Mouse (Mus musculus): ENCODE measurements around the gene Actr2. TPM values are rescaled to one million over a fixed set of nuclear protein-coding genes. Genes with fewer than 3 reads are reported as not detected.
"Not testable (repeated sequence)": the region's sequence is repeated elsewhere in the genome, so short reads cannot be mapped to it uniquely, and the experiment has no call there.

Actr2 gene
- polyA plus RNA-seq, 1 experiment from 2014 or later: 148 TPM

GRCm38 (mm10) chr11:20064086-20064485 lies 48.6 kb downstream of the Actr2 start:
- not testable (repeated sequence) for H3K9ac ChIP-seq; H3K27me3 ChIP-seq; H3K4me3 ChIP-seq; H3K4me2 ChIP-seq; ATAC-seq; H3K9me3 ChIP-seq (replicated peaks)
- peak overlapping the region; percentile 1; the same call in 1 of the 2 replicates for H3K27ac ChIP-seq
- peaks cover 18% of the 10 kb centered on the region for H3K4me1 ChIP-seq
- peaks cover 38% of the 10 kb centered on the region for H3K36me3 ChIP-seq (ENCODE audit: poor library complexity, severe bottlenecking)
- 8% methylated on average over 2 of the region's 2 CpGs for WGBS

GRCm38 (mm10) chr11:20062801-20063200 lies 49.9 kb downstream of the Actr2 start:
- H3K9me3 ChIP-seq (replicated peaks); H3K27ac ChIP-seq; H3K4me3 ChIP-seq; H3K27me3 ChIP-seq; H3K9ac ChIP-seq; H3K4me2 ChIP-seq: not testable (repeated sequence)
- Histone ChIP-seq H3K36me3 (ENCODE audit: poor library complexity, severe bottlenecking) (peaks cover 43% of the 10 kb centered on the region), H3K4me1 (peaks cover 18% of the 10 kb centered on the region)
- WGBS: 87% methylated on average over 9 of the region's 9 CpGs
- ATAC-seq: 0 out of 2 replicates have a peak, but pooled peaks have one; percentile 24

- Histone ChIP-seq H3K27ac (no peak overlapping the region), H3K27me3 (no peaks in the 10 kb centered on the region), H3K9ac (no peak overlapping the region), H3K4me1 (peaks cover 12% of the 10 kb centered on the region), H3K4me2 (no peak overlapping the region), H3K4me3 (no peak overlapping the region), H3K9me3 (replicated peaks) (no peaks in the 10 kb centered on the region), H3K36me3 (ENCODE audit: poor library complexity, severe bottlenecking) (peaks cover 49% of the 10 kb centered on the region)
- no peak for ATAC-seq
- WGBS: 53% methylated on average over 3 of the region's 3 CpGs
Observed at GRCm38 (mm10) chr11:20059736-20060135, 53.0 kb downstream of the Actr2 start.

- peaks cover 43% of the 10 kb centered on the region for H3K36me3 ChIP-seq (ENCODE audit: poor library complexity, severe bottlenecking)
- H3K4me3 ChIP-seq: no peak overlapping the region
- no peaks in the 10 kb centered on the region for H3K9me3 ChIP-seq (replicated peaks)
- 87% methylated on average over 2 of the region's 2 CpGs for WGBS
- H3K27ac ChIP-seq: no peak overlapping the region
- H3K4me1 ChIP-seq: no peaks in the 10 kb centered on the region
- H3K4me2 ChIP-seq: no peak overlapping the region
- ATAC-seq: no peak
- no peak overlapping the region for H3K9ac ChIP-seq
- H3K27me3 ChIP-seq: no peaks in the 10 kb centered on the region
Observed at GRCm38 (mm10) chr11:20057429-20057828, 55.3 kb downstream of the Actr2 start.

- H3K4me1 ChIP-seq: no peaks in the 10 kb centered on the region
- WGBS: 93% methylated on average over 1 of the region's 1 CpGs
- peaks cover 43% of the 10 kb centered on the region for H3K36me3 ChIP-seq (ENCODE audit: poor library complexity, severe bottlenecking)
- H3K4me3 ChIP-seq: no peak overlapping the region
- no peaks in the 10 kb centered on the region for H3K27me3 ChIP-seq
- H3K4me2 ChIP-seq: no peak overlapping the region
- ATAC-seq: no peak
- H3K27ac ChIP-seq: no peak overlapping the region
- H3K9ac ChIP-seq: no peak overlapping the region
- H3K9me3 ChIP-seq (replicated peaks): no peaks in the 10 kb centered on the region
Observed at GRCm38 (mm10) chr11:20056168-20056567, 56.5 kb downstream of the Actr2 start.

- H3K9ac ChIP-seq: no peak overlapping the region
- H3K4me3 ChIP-seq: no peak overlapping the region
- H3K36me3 ChIP-seq (ENCODE audit: poor library complexity, severe bottlenecking): peaks cover 30% of the 10 kb centered on the region
- H3K27ac ChIP-seq: no peak overlapping the region
- H3K27me3 ChIP-seq: no peaks in the 10 kb centered on the region
- H3K4me2 ChIP-seq: no peak overlapping the region
- WGBS: 47% methylated on average over 5 of the region's 5 CpGs
- H3K9me3 ChIP-seq (replicated peaks): no peaks in the 10 kb centered on the region
- no peaks in the 10 kb centered on the region for H3K4me1 ChIP-seq
- ATAC-seq: no peak
Observed at GRCm38 (mm10) chr11:20054617-20055016, 58.1 kb downstream of the Actr2 start.

GRCm38 (mm10) chr11:20053951-20054350 lies 58.8 kb downstream of the Actr2 start:
- Histone ChIP-seq H3K27me3 (no peaks in the 10 kb centered on the region), H3K4me2 (no peak overlapping the region), H3K27ac (no peak overlapping the region), H3K4me3 (no peak overlapping the region), H3K9me3 (replicated peaks) (no peaks in the 10 kb centered on the region), H3K9ac (no peak overlapping the region), H3K4me1 (no peaks in the 10 kb centered on the region), H3K36me3 (ENCODE audit: poor library complexity, severe bottlenecking) (peaks cover 24% of the 10 kb centered on the region)
- no peak for ATAC-seq
- WGBS: 77% methylated on average over 3 of the region's 3 CpGs

- H3K27ac ChIP-seq: no peak overlapping the region
- no peak overlapping the region for H3K4me2 ChIP-seq
- WGBS: 66% methylated on average over 13 of the region's 13 CpGs
- ATAC-seq: no peak
- H3K4me3 ChIP-seq: no peak overlapping the region
- H3K4me1 ChIP-seq: no peaks in the 10 kb centered on the region
- no peaks in the 10 kb centered on the region for H3K27me3 ChIP-seq
- no peaks in the 10 kb centered on the region for H3K9me3 ChIP-seq (replicated peaks)
- no peak overlapping the region for H3K9ac ChIP-seq
- H3K36me3 ChIP-seq (ENCODE audit: poor library complexity, severe bottlenecking): peaks cover 17% of the 10 kb centered on the region
Observed at GRCm38 (mm10) chr11:20052814-20053536, 59.7 kb downstream of the Actr2 start.

- ATAC-seq: no peak
Observed at GRCm38 (mm10) chr11:20045586-20045985, 67.1 kb downstream of the Actr2 start.

GRCm38 (mm10) chr11:20043256-20043655 lies 69.5 kb downstream of the Actr2 start:
- H3K9ac ChIP-seq: no peak overlapping the region
- no peak overlapping the region for H3K4me2 ChIP-seq
- H3K27ac ChIP-seq: no peak overlapping the region
- no peak overlapping the region for H3K4me3 ChIP-seq
- no peaks in the 10 kb centered on the region for H3K36me3 ChIP-seq (ENCODE audit: poor library complexity, severe bottlenecking)
- ATAC-seq: no peak
- H3K9me3 ChIP-seq (replicated peaks): no peaks in the 10 kb centered on the region
- peaks cover 14% of the 10 kb centered on the region for H3K4me1 ChIP-seq
- 63% methylated on average over 4 of the region's 4 CpGs for WGBS
- no peaks in the 10 kb centered on the region for H3K27me3 ChIP-seq

More at GRCm38 (mm10) chr11:20045586-20045985, 67.1 kb downstream of the Actr2 start:
- H3K36me3 ChIP-seq (ENCODE audit: poor library complexity, severe bottlenecking): no peaks in the 10 kb centered on the region
- H3K27me3 ChIP-seq: no peaks in the 10 kb centered on the region
- peaks cover 9% of the 10 kb centered on the region for H3K4me1 ChIP-seq
- H3K9ac ChIP-seq: no peak overlapping the region
- H3K4me3 ChIP-seq: no peak overlapping the region
- 80% methylated on average over 3 of the region's 3 CpGs for WGBS
- no peak overlapping the region for H3K27ac ChIP-seq
- H3K9me3 ChIP-seq (replicated peaks): no peaks in the 10 kb centered on the region
- H3K4me2 ChIP-seq: no peak overlapping the region

GRCm38 (mm10) chr11:20042106-20042505 lies 70.6 kb downstream of the Actr2 start:
- no peak overlapping the region for H3K9ac ChIP-seq
- no peak overlapping the region for H3K4me3 ChIP-seq
- H3K36me3 ChIP-seq (ENCODE audit: poor library complexity, severe bottlenecking): no peaks in the 10 kb centered on the region
- no peak overlapping the region for H3K27ac ChIP-seq
- no peak overlapping the region for H3K4me2 ChIP-seq
- no peaks in the 10 kb centered on the region for H3K9me3 ChIP-seq (replicated peaks)
- WGBS: 75% methylated on average over 4 of the region's 4 CpGs
- no peak for ATAC-seq
- H3K27me3 ChIP-seq: no peaks in the 10 kb centered on the region
- peaks cover 14% of the 10 kb centered on the region for H3K4me1 ChIP-seq

GRCm38 (mm10) chr11:20041164-20041920 lies 71.4 kb downstream of the Actr2 start:
- no peak overlapping the region for H3K4me3 ChIP-seq
- H3K4me2 ChIP-seq: no peak overlapping the region
- peaks cover 14% of the 10 kb centered on the region for H3K4me1 ChIP-seq
- no peak for ATAC-seq
- H3K27ac ChIP-seq: no peak overlapping the region
- no peak overlapping the region for H3K9ac ChIP-seq
- H3K27me3 ChIP-seq: no peaks in the 10 kb centered on the region
- no peaks in the 10 kb centered on the region for H3K36me3 ChIP-seq (ENCODE audit: poor library complexity, severe bottlenecking)
- 17% methylated on average over 6 of the region's 6 CpGs for WGBS
- H3K9me3 ChIP-seq (replicated peaks): no peaks in the 10 kb centered on the region
